Mouse (Mus musculus) heart, adult 8-10 months (tissue): ENCODE data around the gene Pbx1. TPM values are rescaled to one million over a fixed set of nuclear protein-coding genes. Genes with fewer than 3 reads are reported as not detected.
A peak's percentile ranks its signal among the peaks of the same experiment; 100 is the strongest.

ENCODE experiments used
- DNase-seq: peaks from one replicate; pipeline ENCODE4 v3.0.0; 2022; ENCODE audit warnings: low spot score
- total RNA-seq, 4 experiments: library from RNA; stranded (reverse); gene quantifications; 2 replicates each; pipeline ENCODE4 v1.2.4; 2022

Gene Pbx1
- total RNA-seq, 4 experiments from 2014 or later = 48.1 to 60.7 (median 56.2) TPM

- DNase-seq = no peak
Measured at GRCm38 (mm10) chr1:168091627-168092026, 340.4 kb downstream of the Pbx1 start.

GRCm38 (mm10) chr1:168088680-168089079 lies 343.4 kb downstream of the Pbx1 start:
- DNase-seq = no peak

GRCm38 (mm10) chr1:168079394-168079767 lies 352.7 kb downstream of the Pbx1 start:
- DNase-seq = no peak

DNA sequence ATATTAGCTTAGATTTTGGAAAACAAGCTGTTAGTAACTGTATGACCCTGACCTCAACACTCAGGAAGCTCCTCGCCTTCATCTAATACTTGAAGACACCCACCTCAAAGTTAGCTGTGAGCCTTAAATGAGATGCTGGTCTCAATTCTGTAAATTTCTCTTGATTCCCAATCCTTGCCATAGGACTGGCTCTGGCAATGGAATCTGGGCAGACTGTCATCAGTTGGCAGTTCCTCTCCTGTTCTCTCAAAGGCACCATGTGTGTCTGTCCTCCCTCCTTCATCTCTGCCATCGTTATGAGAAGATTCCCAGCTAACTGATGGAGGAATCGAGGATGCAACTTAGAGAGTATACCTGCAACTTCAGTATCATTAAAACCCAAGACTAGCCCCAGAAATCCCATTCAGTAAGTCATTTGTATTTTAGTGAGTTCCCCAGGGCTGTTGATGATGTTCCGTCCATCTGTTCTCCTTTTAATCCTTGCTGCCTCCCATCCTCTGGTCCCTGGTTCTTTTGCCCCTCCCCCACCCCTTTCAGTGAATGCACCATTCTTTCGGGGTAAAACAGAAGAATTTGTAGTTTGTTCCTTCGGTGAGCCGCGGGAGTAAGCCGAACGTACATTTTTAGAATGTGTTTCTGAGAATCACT lies 353.2 kb downstream of the Pbx1 start:
- no peak for DNase-seq

- DNase-seq = peak; percentile 37
Measured at GRCm38 (mm10) chr1:168071974-168072373, 360.1 kb downstream of the Pbx1 start.

DNA sequence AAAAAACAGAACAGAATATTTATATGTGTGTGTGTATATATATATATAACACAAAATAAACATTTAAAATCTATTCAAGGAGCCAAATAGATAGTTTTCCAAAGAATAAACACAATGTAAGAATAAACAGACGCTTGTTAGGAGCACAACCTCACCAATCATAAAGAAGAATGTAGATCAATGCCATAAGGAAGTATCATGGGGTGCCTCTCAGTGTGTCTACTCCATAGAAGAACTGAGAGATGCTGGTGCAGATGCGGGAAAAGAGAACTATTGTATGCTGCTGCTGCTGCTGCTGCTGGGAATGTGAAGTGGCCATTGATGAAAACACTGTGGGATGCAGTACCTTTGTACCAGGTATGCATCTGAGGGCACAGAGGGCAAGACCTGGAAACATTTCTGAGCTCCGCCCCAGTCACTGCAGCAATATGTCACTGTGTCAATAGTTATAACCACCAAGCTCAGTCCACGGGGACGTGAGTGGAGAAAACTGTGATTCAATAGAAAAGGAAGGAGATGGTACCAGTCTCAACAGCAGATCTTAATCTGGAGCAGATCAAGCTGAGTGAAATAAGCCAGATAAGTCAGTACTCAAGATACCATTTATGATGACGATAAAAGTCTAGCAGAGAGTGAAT lies 361.7 kb downstream of the Pbx1 start:
- no peak for DNase-seq

DNA sequence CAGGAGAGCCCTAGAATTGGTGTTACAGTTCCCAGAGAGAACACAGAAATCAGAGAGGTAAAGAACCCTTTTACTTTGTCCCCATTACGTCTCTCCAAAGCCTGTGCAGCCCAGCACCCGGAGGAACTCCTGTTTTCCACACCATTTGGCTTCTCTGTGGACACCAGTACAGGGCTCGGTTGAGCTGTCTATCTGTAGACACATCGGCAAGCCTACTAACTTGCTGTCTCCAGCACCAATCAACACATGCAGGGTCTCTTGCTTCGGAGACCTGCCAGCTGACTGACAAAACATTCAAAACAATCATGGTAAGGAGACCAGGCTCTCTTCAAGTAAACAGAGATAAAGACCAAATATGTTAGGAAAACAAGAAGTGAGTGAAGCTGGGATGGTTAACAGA lies 362.3 kb downstream of the Pbx1 start:
- DNase-seq = no peak
